Mouse (Mus musculus) liver, postnatal 0 days (tissue): Measurements from ENCODE around the gene Myo1d.

Experiments used
- CTCF ChIP-seq: sonication (generic); IDR thresholded peaks from 2 replicates; pipeline ENCODE4 v1.5.1; 2016; ENCODE audit warnings: antibody characterized with exemption, low read depth
- EP300 ChIP-seq: IDR thresholded peaks from 2 replicates; pipeline ENCODE4 v1.6.1; 2016; ENCODE audit warnings: antibody characterized with exemption, low read depth, mild to moderate bottlenecking

- no peak for TF ChIP-seq CTCF
- no peak for TF ChIP-seq EP300
Observed at GRCm38 (mm10) chr11:80734771-80735170, 45.1 kb downstream of the Myo1d start.
